Mouse (Mus musculus) megakaryocyte, embryonic 14.5 days (primary cell): ENCODE measurements around the gene Erich3.

Source experiments
- FLI1 ChIP-seq: IDR thresholded peaks from 2 replicates; pipeline ENCODE4 v1.6.1; 2012; ENCODE audit warnings: low read length, inconsistent platforms, mixed read lengths
- GATA1 ChIP-seq: IDR thresholded peaks from 3 replicates; pipeline ENCODE4 v1.6.1; 2012; ENCODE audit warnings: mixed read lengths, low read length, inconsistent platforms, borderline replicate concordance

DNA sequence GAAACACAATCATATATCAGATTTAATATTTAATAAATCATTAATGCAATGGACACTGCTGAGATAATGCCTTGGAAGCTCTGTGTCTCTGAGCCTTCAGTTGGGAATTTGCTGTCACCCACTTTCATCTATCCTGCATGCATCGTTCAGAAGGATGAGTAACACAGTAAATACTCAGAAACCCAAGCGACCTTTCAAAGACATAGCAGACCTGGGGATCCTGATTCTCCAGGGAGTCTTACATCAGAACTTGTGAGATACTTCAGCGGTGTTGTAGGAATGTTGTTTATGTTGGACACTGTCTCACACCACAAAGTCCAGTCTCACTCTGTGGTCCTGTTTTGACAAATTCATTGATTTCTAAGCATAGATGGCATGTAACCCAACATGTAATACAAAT, 97.4 kb downstream of the Erich3 start:
- TF ChIP-seq GATA1, result no peak
- TF ChIP-seq FLI1, result no peak
